Mouse (Mus musculus): ENCODE results near the gene Ddx47. TPM values are rescaled to one million over a fixed set of nuclear protein-coding genes. Genes with fewer than 3 reads are reported as not detected.

The Ddx47 gene
- polyA plus RNA-seq, 1 experiment: 33.0 TPM

- 61% methylated on average over 4 of the region's 4 CpGs for WGBS
- no peak for DNase-seq (ENCODE audit: low read depth, low spot score)
These were observed 11.1 kb upstream of the Ddx47 start for GRCm38 (mm10) chr6:135000272-135000671.

GRCm38 (mm10) chr6:135001991-135002390 is 9.4 kb upstream of the Ddx47 start:
- WGBS: 84% methylated on average over 4 of the region's 4 CpGs
- no peak for DNase-seq (ENCODE audit: low read depth, low spot score)

GRCm38 (mm10) chr6:135006372-135006771 is 5.0 kb upstream of the Ddx47 start:
- 81% methylated on average over 4 of the region's 4 CpGs for WGBS
- no peak for DNase-seq (ENCODE audit: low read depth, low spot score)

- DNase-seq (ENCODE audit: low read depth, low spot score): no peak
- under 1% methylated on average over 14 of the region's 14 CpGs for WGBS
These were observed 313 bp downstream of the Ddx47 start for GRCm38 (mm10) chr6:135011734-135012116.

- 81% methylated on average over 11 of the region's 11 CpGs for WGBS
- no peak for DNase-seq (ENCODE audit: low read depth, low spot score)
These were observed 5.8 kb downstream of the Ddx47 start for GRCm38 (mm10) chr6:135017211-135017610.

GRCm38 (mm10) chr6:135019564-135019963 is 8.2 kb downstream of the Ddx47 start:
- no peak for DNase-seq (ENCODE audit: low read depth, low spot score)

GRCm38 (mm10) chr6:135021633-135022032 is 10.2 kb downstream of the Ddx47 start:
- no peak for DNase-seq (ENCODE audit: low read depth, low spot score)
- 81% methylated on average over 3 of the region's 3 CpGs for WGBS

More at GRCm38 (mm10) chr6:135019564-135019963, 8.2 kb downstream of the Ddx47 start:
- WGBS: 86% methylated on average over 10 of the region's 10 CpGs

- WGBS: 66% methylated on average over 14 of the region's 14 CpGs
- no peak for DNase-seq (ENCODE audit: low read depth, low spot score)
These were observed 12.0 kb downstream of the Ddx47 start for GRCm38 (mm10) chr6:135023379-135023778.

GRCm38 (mm10) chr6:135024781-135025420 is 13.5 kb downstream of the Ddx47 start:
- DNase-seq (ENCODE audit: low read depth, low spot score): peak; percentile 64
- WGBS: 40% methylated on average over 1 of the region's 1 CpGs

GRCm38 (mm10) chr6:135026232-135026631 is 14.8 kb downstream of the Ddx47 start:
- peak; percentile 65 for DNase-seq (ENCODE audit: low read depth, low spot score)
- 5% methylated on average over 3 of the region's 3 CpGs for WGBS

- no peak for DNase-seq (ENCODE audit: low read depth, low spot score)
- WGBS: 48% methylated on average over 2 of the region's 2 CpGs
These were observed 15.3 kb downstream of the Ddx47 start for GRCm38 (mm10) chr6:135026755-135027154.

- 17% methylated on average over 4 of the region's 4 CpGs for WGBS
- peak; percentile 91 for DNase-seq (ENCODE audit: low read depth, low spot score)
These were observed 17.8 kb downstream of the Ddx47 start for GRCm38 (mm10) chr6:135029246-135029645.

GRCm38 (mm10) chr6:135038674-135039073 is 27.3 kb downstream of the Ddx47 start:
- DNase-seq (ENCODE audit: low read depth, low spot score): no peak
- 83% methylated on average over 3 of the region's 3 CpGs for WGBS

GRCm38 (mm10) chr6:135040275-135040871 is 29.0 kb downstream of the Ddx47 start:
- WGBS: 2% methylated on average over 21 of the region's 21 CpGs
- no peak for DNase-seq (ENCODE audit: low read depth, low spot score)

- 88% methylated on average over 3 of the region's 3 CpGs for WGBS
- no peak for DNase-seq (ENCODE audit: low read depth, low spot score)
These were observed 30.5 kb downstream of the Ddx47 start for GRCm38 (mm10) chr6:135041930-135042329.

GRCm38 (mm10) chr6:135047276-135047675 is 35.9 kb downstream of the Ddx47 start:
- no peak for DNase-seq (ENCODE audit: low read depth, low spot score)
- 64% methylated on average over 9 of the region's 9 CpGs for WGBS

GRCm38 (mm10) chr6:135048509-135048908 is 37.1 kb downstream of the Ddx47 start:
- 30% methylated on average over 6 of the region's 6 CpGs for WGBS

GRCm38 (mm10) chr6:135048956-135049355 is 37.5 kb downstream of the Ddx47 start:
- 29% methylated on average over 16 of the region's 16 CpGs for WGBS

More at GRCm38 (mm10) chr6:135048509-135048908, 37.1 kb downstream of the Ddx47 start:
- DNase-seq (ENCODE audit: low read depth, low spot score): no peak

GRCm38 (mm10) chr6:135053789-135054188 is 42.4 kb downstream of the Ddx47 start:
- DNase-seq (ENCODE audit: low read depth, low spot score): no peak
- WGBS: 64% methylated on average over 3 of the region's 3 CpGs

More at GRCm38 (mm10) chr6:135048956-135049355, 37.5 kb downstream of the Ddx47 start:
- peak; percentile 78 for DNase-seq (ENCODE audit: low read depth, low spot score)

- WGBS: 54% methylated on average over 4 of the region's 4 CpGs
- DNase-seq (ENCODE audit: low read depth, low spot score): no peak
These were observed 44.5 kb downstream of the Ddx47 start for GRCm38 (mm10) chr6:135055882-135056281.

GRCm38 (mm10) chr6:135060728-135061127 is 49.3 kb downstream of the Ddx47 start:
- WGBS: 72% methylated on average over 4 of the region's 4 CpGs

More at GRCm38 (mm10) chr6:135060728-135061127, 49.3 kb downstream of the Ddx47 start:
- DNase-seq (ENCODE audit: low read depth, low spot score): no peak
